Comparison of ENCODE assay signal across 8 mouse cellular contexts in the genomic region with DNA sequence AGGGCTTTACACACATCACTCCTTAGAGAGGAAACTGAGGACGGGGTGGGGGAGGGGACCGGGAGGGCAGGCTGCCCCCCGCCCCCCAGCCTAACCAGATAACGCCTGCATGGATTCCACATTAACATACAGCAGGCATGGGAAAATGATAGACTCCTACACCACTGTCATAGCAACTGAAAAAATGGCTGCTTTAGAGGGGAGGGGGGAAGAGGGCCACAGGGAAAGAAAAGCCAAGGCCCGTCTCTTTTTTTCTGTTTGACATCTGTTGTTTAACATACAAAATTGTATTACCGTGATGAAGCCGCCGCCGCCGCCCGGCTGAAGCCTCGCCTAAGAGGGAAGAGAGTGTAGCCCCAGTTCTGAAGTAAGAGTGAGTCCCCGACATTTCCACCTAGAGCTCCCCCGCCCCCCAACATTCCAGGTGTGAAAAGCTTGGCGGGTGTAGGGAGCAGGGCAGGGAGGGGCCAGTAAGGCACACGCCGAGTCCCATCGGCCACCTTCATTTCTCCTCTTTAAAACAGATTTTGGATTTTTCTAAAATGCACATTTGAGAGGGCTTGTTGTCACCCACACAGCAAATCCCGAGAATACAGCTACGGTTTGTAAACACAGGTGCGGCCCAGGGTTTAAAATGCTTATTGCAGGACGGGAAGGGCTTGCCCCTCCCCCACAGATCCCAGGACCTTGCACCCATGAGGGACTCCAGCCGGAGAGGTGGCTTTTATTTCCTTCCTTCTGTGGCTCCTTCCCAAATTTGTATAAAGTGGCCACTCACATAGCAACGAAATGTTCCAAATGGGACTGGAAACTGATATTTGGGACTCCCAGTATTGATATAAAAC.
DNase-seq lines count a peak whose midpoint lies in the region; ATAC-seq and TF ChIP-seq lines count a peak whose summit lies in the region.

No protein-coding gene starts in this region.

- H3K4me1 ChIP-seq in lung, embryonic 14.5 days (ENCODE audit: insufficient read depth): peaks cover 5% of the 10 kb centered on the region; the same call in 1 of the 2 replicates
- H3K4me1 ChIP-seq in embryonic facial prominence, embryonic 14.5 days (ENCODE audit: control insufficient read depth, insufficient read depth, low read length): peaks cover 17% of the 10 kb centered on the region
- H3K4me1 ChIP-seq in limb, embryonic 13.5 days: peaks cover 30% of the 10 kb centered on the region
- peaks cover 12% of the 10 kb centered on the region; the same call in 1 of the 2 replicates for H3K4me1 ChIP-seq in stomach, embryonic 15.5 days

- peak overlapping the region; percentile 20 for H3K4me3 ChIP-seq in lung, embryonic 14.5 days (ENCODE audit: low read depth, low read length)
- H3K4me3 ChIP-seq in embryonic facial prominence, embryonic 14.5 days (ENCODE audit: low read depth, low read length): peak overlapping the region; percentile 21
- peak overlapping the region; percentile 30 for H3K4me3 ChIP-seq in limb, embryonic 13.5 days
- H3K4me3 ChIP-seq in stomach, embryonic 15.5 days (replicated peaks): peak overlapping the region; percentile 19

- peaks cover 58% of the 10 kb centered on the region for H3K27me3 ChIP-seq in lung, embryonic 14.5 days (ENCODE audit: insufficient read depth, low read length)
- H3K27me3 ChIP-seq in embryonic facial prominence, embryonic 14.5 days (replicated peaks; ENCODE audit: control insufficient read depth, insufficient read depth, low read length): peaks cover 44% of the 10 kb centered on the region
- H3K27me3 ChIP-seq in limb, embryonic 13.5 days: peaks cover 67% of the 10 kb centered on the region
- peaks cover 31% of the 10 kb centered on the region for H3K27me3 ChIP-seq in stomach, embryonic 15.5 days (replicated peaks)

- no peak for TF ChIP-seq CTCF in lung, embryonic 14.5 days (IDR thresholded peaks at IDR 0.05; ENCODE audit: low read depth)

- H3K4me2 ChIP-seq in lung, embryonic 14.5 days: peak overlapping the region; percentile 61
- H3K4me2 ChIP-seq in embryonic facial prominence, embryonic 14.5 days (ENCODE audit: low read depth, low read length): peak overlapping the region; percentile 58
- peak overlapping the region; percentile 57 for H3K4me2 ChIP-seq in limb, embryonic 13.5 days (replicated peaks)
- peak overlapping the region; percentile 48 for H3K4me2 ChIP-seq in stomach, embryonic 15.5 days

- peak; percentile 26 for DNase-seq in lung, embryonic 14.5 days
- DNase-seq in lung, postnatal 14 days: no peak
- DNase-seq in embryonic facial prominence, embryonic 14.5 days (ENCODE audit: low spot score): no peak
- no peak for DNase-seq in left cerebral cortex, adult 8-10 months (ENCODE audit: low spot score in 2 of 2)
- no peak for DNase-seq in right cerebral cortex, postnatal 36 days (ENCODE audit: low spot score in 2 of 2)

- no peaks in the 10 kb centered on the region; the same call in 1 of the 2 replicates for H3K9me3 ChIP-seq in lung, embryonic 14.5 days (ENCODE audit: low read depth, low read length)
- H3K9me3 ChIP-seq in embryonic facial prominence, embryonic 14.5 days (ENCODE audit: control insufficient read depth, low read length): 0 out of 2 replicates have a peak, but pooled peaks cover 3% of the 10 kb centered on the region
- H3K9me3 ChIP-seq in limb, embryonic 13.5 days: no peaks in the 10 kb centered on the region
- no peaks in the 10 kb centered on the region for H3K9me3 ChIP-seq in stomach, embryonic 15.5 days

- WGBS in lung, embryonic 14.5 days: 4% methylated on average over 24 of the region's 24 CpGs
- WGBS in embryonic facial prominence, embryonic 14.5 days: 4% methylated on average over 24 of the region's 24 CpGs
- 2% methylated on average over 24 of the region's 24 CpGs for WGBS in limb, embryonic 13.5 days
- 5% methylated on average over 24 of the region's 24 CpGs for WGBS in stomach, embryonic 15.5 days

- no peak overlapping the region for H3K27ac ChIP-seq in lung, embryonic 14.5 days (ENCODE audit: low read depth)
- no peak overlapping the region for H3K27ac ChIP-seq in embryonic facial prominence, embryonic 14.5 days (replicated peaks; ENCODE audit: low read depth, low read length)
- H3K27ac ChIP-seq in limb, embryonic 13.5 days: no peak overlapping the region
- no peak overlapping the region for H3K27ac ChIP-seq in stomach, embryonic 15.5 days

- H3K36me3 ChIP-seq in lung, embryonic 14.5 days (ENCODE audit: insufficient read depth): no peaks in the 10 kb centered on the region
- H3K36me3 ChIP-seq in embryonic facial prominence, embryonic 14.5 days (ENCODE audit: control insufficient read depth, insufficient read depth, low read length): no peaks in the 10 kb centered on the region
- no peaks in the 10 kb centered on the region for H3K36me3 ChIP-seq in limb, embryonic 13.5 days
- H3K36me3 ChIP-seq in stomach, embryonic 15.5 days: no peaks in the 10 kb centered on the region

- H3K9ac ChIP-seq in lung, embryonic 14.5 days: 0 out of 2 replicates have a peak overlapping the region, but pooled peaks have one; percentile 13
- peak overlapping the region; percentile 37; the same call in 1 of the 2 replicates for H3K9ac ChIP-seq in embryonic facial prominence, embryonic 14.5 days (ENCODE audit: low read depth, low read length)
- no peak overlapping the region for H3K9ac ChIP-seq in limb, embryonic 13.5 days
- no peak overlapping the region for H3K9ac ChIP-seq in stomach, embryonic 15.5 days

- peak; percentile 32; the same call in 1 of the 2 replicates for ATAC-seq in lung, embryonic 14.5 days (ENCODE audit: insufficient read depth)
- ATAC-seq in embryonic facial prominence, embryonic 14.5 days (ENCODE audit: low read depth): peak; percentile 35; the same call in 1 of the 2 replicates
- ATAC-seq in limb, embryonic 13.5 days (ENCODE audit: low FRiP score, low read depth): no peak
- no peak for ATAC-seq in stomach, embryonic 15.5 days (ENCODE audit: insufficient read depth, low FRiP score, low read depth)
- ATAC-seq in erythroblast, adult 5-6 weeks (replicated peaks; ENCODE audit: low FRiP score, poor library complexity, severe bottlenecking): no peak

Comparison
In these comparisons a context has a peak if more than half of its experiments do, and no peak if none do; other contexts are left out.
1. ATAC-seq: peak in lung, embryonic 14.5 days (single experiment) and embryonic facial prominence, embryonic 14.5 days (single experiment); none in limb, embryonic 13.5 days (single experiment), stomach, embryonic 15.5 days (single experiment) and erythroblast, adult 5-6 weeks (single experiment).
2. H3K9ac ChIP-seq: peak in lung, embryonic 14.5 days (single experiment) and embryonic facial prominence, embryonic 14.5 days (single experiment); none in limb, embryonic 13.5 days (single experiment) and stomach, embryonic 15.5 days (single experiment).
3. Peak in every context shown above with its lines, with median percentiles within 50 percentile points of each other: H3K4me2 ChIP-seq and H3K4me3 ChIP-seq.